Mouse (Mus musculus): Measurements from ENCODE around the gene Megf11. TPM values are rescaled to one million over a fixed set of nuclear protein-coding genes. Genes with fewer than 3 reads are reported as not detected.

The Megf11 gene
- total and polyA plus RNA-seq, 3 experiments = 0.08 to 0.93 TPM; not detected in 1

DNA sequence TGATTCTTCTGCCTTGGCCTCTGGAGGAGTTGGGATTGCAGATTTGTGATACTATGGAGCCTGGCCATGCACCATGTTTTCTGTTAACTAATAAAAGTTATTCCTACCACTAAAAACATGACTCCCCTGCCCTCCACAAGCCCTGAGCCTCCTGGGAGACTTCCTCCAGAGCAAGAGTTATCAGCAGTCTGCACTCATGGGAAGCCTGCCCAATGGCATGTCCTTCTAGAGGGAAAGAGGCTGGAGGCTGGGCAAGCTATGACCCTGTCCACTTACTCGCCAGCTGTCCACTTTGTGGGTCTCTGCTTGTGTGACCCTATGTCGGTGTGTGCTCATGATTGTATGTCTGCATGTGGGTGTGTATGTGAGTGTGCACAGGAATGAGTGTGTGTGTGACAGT, 21.4 kb downstream of the Megf11 start:
- no peaks in the 10 kb centered on the region for H3K4me1 ChIP-seq (ENCODE audit: control insufficient read depth in 1 of 2, insufficient read depth in 2 of 2, low read length in 2 of 2)
- DNase-seq (ENCODE audit: low read depth, low spot score) = no peak
- H3K36me3 ChIP-seq (ENCODE audit: control insufficient read depth in 1 of 2, insufficient read depth in 2 of 2, low read length in 2 of 2) = no peaks in the 10 kb centered on the region
- H3K9me3 ChIP-seq (replicated peaks; ENCODE audit: insufficient read depth, low read length) = no peaks in the 10 kb centered on the region
- H3K79me2 ChIP-seq (ENCODE audit: control insufficient read depth, insufficient read depth, low read length, poor library complexity) = no peaks in the 10 kb centered on the region
- H3K9ac ChIP-seq (ENCODE audit: control insufficient read depth, low read depth, low read length, poor library complexity, severe bottlenecking) = no peak overlapping the region
- no peak overlapping the region for H3K4me3 ChIP-seq (ENCODE audit: control insufficient read depth in 1 of 2, insufficient read depth in 1 of 2, low read depth in 2 of 2, low read length in 2 of 2)
- H3K27ac ChIP-seq (ENCODE audit: control insufficient read depth, low read depth, low read length) = no peak overlapping the region
- TF ChIP-seq CHD2 (IDR thresholded peaks at IDR 0.05; ENCODE audit: low read length) (no peak), TAL1 (IDR thresholded peaks at IDR 0.05; ENCODE audit: low read length) (no peak), ZNF384 (IDR thresholded peaks at IDR 0.05; ENCODE audit: low read depth, low read length) (no peak), UBTF (IDR thresholded peaks at IDR 0.05; ENCODE audit: borderline replicate concordance, insufficient read depth, low read depth, low read length) (no peak)
- peaks cover 0 to 5% of the 10 kb centered on the region in 2 experiments; a peak in 3 of 4 replicates for H3K27me3 ChIP-seq (ENCODE audit: control insufficient read depth in 1 of 2, insufficient read depth in 2 of 2, low read length in 2 of 2)

DNA sequence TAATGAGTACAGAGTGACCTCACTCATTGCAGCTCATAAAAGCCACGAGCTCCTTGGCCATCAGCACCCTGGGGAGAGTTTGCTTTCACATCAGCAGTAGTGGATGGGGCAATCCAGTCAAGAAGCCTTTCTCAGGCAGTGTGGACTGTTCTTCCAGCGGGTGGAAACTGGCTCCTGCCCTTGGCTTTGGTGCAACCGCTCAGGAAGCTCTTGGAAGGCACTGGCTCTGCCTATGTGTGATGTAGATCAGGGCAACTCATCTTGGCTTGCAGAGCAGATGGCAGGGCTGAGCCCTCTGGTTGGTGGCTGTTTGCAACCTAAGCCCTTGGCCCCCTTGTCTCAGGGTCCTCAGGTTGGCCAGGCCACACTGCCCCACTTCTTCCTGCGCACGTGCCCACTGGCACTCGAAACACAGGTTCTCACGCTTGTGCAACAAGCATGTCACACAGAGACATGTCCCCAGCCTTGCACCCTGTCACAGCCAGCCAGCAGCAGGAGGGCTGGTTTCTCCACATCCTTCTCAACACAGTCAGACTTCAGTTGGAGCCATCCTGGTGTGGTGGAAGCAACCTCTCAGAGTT, 22.1 kb downstream of the Megf11 start:
- TF ChIP-seq MAZ (IDR thresholded peaks at IDR 0.05; ENCODE audit: low read depth, low read length) (no peak), ZNF384 (IDR thresholded peaks at IDR 0.05; ENCODE audit: low read depth, low read length) (no peak), ZKSCAN1 (IDR thresholded peaks at IDR 0.05; ENCODE audit: low read depth, low read length) (no peak), E2F4 (IDR thresholded peaks at IDR 0.05; ENCODE audit: borderline replicate concordance, low read depth, low read length) (no peak), SIN3A (IDR thresholded peaks at IDR 0.05; ENCODE audit: low read length) (no peak), TBP (IDR thresholded peaks at IDR 0.05; ENCODE audit: low read depth, low read length) (no peak), ZMIZ1 (IDR thresholded peaks at IDR 0.05; ENCODE audit: low read depth, low read length) (no peak), MAX (IDR thresholded peaks at IDR 0.05; ENCODE audit: low read length) (no peak), ELF1 (IDR thresholded peaks at IDR 0.05; ENCODE audit: low read depth, low read length) (no peak), POLR2AphosphoS2 (IDR thresholded peaks at IDR 0.05; ENCODE audit: low read length) (no peak), KAT2A (conservative IDR thresholded peaks at IDR 0.05; ENCODE audit: low read depth, low read length) (no peak), USF1 (IDR thresholded peaks at IDR 0.05; ENCODE audit: low read depth, low read length) (no peak), ETS1 (IDR thresholded peaks at IDR 0.05; ENCODE audit: low read depth, low read length) (no peak), ZC3H11A (IDR thresholded peaks at IDR 0.05; ENCODE audit: low read depth, low read length) (no peak), UBTF (IDR thresholded peaks at IDR 0.05; ENCODE audit: borderline replicate concordance, insufficient read depth, low read depth, low read length) (no peak), EP300 (IDR thresholded peaks at IDR 0.05; ENCODE audit: low read depth in 1 of 2, low read length in 2 of 2) (no peak), SMC3 (IDR thresholded peaks at IDR 0.05; ENCODE audit: low read depth, low read length) (no peak), NELFE (IDR thresholded peaks at IDR 0.05; ENCODE audit: low read depth, low read length) (no peak)
- peaks cover 0 to 3% of the 10 kb centered on the region in 2 experiments; a peak in 3 of 4 replicates for H3K27me3 ChIP-seq (ENCODE audit: control insufficient read depth in 1 of 2, insufficient read depth in 2 of 2, low read length in 2 of 2)
- H3K27ac ChIP-seq (ENCODE audit: control insufficient read depth, low read depth, low read length) = no peak overlapping the region
- no peaks in the 10 kb centered on the region for H3K9me3 ChIP-seq (replicated peaks; ENCODE audit: insufficient read depth, low read length)
- H3K79me2 ChIP-seq (ENCODE audit: control insufficient read depth, insufficient read depth, low read length, poor library complexity) = no peaks in the 10 kb centered on the region
- H3K4me1 ChIP-seq (ENCODE audit: control insufficient read depth in 1 of 2, insufficient read depth in 2 of 2, low read length in 2 of 2) = no peaks in the 10 kb centered on the region
- H3K9ac ChIP-seq (ENCODE audit: control insufficient read depth, low read depth, low read length, poor library complexity, severe bottlenecking) = no peak overlapping the region
- no peaks in the 10 kb centered on the region for H3K36me3 ChIP-seq (ENCODE audit: control insufficient read depth in 1 of 2, insufficient read depth in 2 of 2, low read length in 2 of 2)
- no peak overlapping the region for H3K4me3 ChIP-seq (ENCODE audit: control insufficient read depth in 1 of 2, insufficient read depth in 1 of 2, low read depth in 2 of 2, low read length in 2 of 2)
- DNase-seq (ENCODE audit: low read depth, low spot score) = no peak
